Mouse (Mus musculus): ENCODE data around the gene Sptssa.

Sptssa gene

GRCm38 (mm10) chr12:54654741-54655140 lies 1.6 kb downstream of the Sptssa start:
- DNase-seq, result no peak

- peak; percentile 27 to 31 for DNase-seq
These were observed 2.2 kb downstream of the Sptssa start for GRCm38 (mm10) chr12:54654141-54654540.

GRCm38 (mm10) chr12:54652346-54652745 lies 4.0 kb downstream of the Sptssa start:
- DNase-seq, result no peak

- DNase-seq, result peak in 1 of 2 experiments; percentile 23
These were observed 4.6 kb downstream of the Sptssa start for GRCm38 (mm10) chr12:54651820-54652219.

- DNase-seq, result no peak
These were observed 5.2 kb downstream of the Sptssa start for GRCm38 (mm10) chr12:54651158-54651557.

GRCm38 (mm10) chr12:54644947-54645346 lies 11.4 kb downstream of the Sptssa start:
- DNase-seq, result no peak

- DNase-seq, result no peak
These were observed 13.0 kb downstream of the Sptssa start for GRCm38 (mm10) chr12:54643320-54643892.

- DNase-seq, result no peak
These were observed 15.0 kb downstream of the Sptssa start for GRCm38 (mm10) chr12:54641374-54641773.

- no peak for DNase-seq
These were observed 16.1 kb downstream of the Sptssa start for GRCm38 (mm10) chr12:54640259-54640658.

- DNase-seq, result no peak
These were observed 19.3 kb downstream of the Sptssa start for GRCm38 (mm10) chr12:54637033-54637432.

GRCm38 (mm10) chr12:54632141-54632540 lies 24.2 kb downstream of the Sptssa start:
- no peak for DNase-seq

- no peak for DNase-seq
These were observed 34.4 kb downstream of the Sptssa start for GRCm38 (mm10) chr12:54621942-54622341.

GRCm38 (mm10) chr12:54620042-54620705 lies 36.2 kb downstream of the Sptssa start:
- no peak for DNase-seq

- DNase-seq, result no peak
These were observed 47.4 kb downstream of the Sptssa start for GRCm38 (mm10) chr12:54608988-54609387.

GRCm38 (mm10) chr12:54605203-54605602 lies 51.2 kb downstream of the Sptssa start:
- no peak for DNase-seq

GRCm38 (mm10) chr12:54603542-54604167 lies 52.7 kb downstream of the Sptssa start:
- no peak for DNase-seq

GRCm38 (mm10) chr12:54600482-54600881 lies 55.9 kb downstream of the Sptssa start:
- DNase-seq, result no peak

- no peak for DNase-seq
These were observed 58.0 kb downstream of the Sptssa start for GRCm38 (mm10) chr12:54598358-54598757.

- no peak for DNase-seq
These were observed 59.7 kb downstream of the Sptssa start for GRCm38 (mm10) chr12:54596715-54597114.

Data from kidney, postnatal 4 days (tissue).